Mouse (Mus musculus): Measurements from ENCODE around the gene Gm13089. TPM values are rescaled to one million over a fixed set of nuclear protein-coding genes. Genes with fewer than 3 reads are reported as not detected.
"Not testable (repeated sequence)": the region's sequence is repeated elsewhere in the genome, so short reads cannot be mapped to it uniquely, and the experiment has no call there.

Gene Gm13089
- not detected in 2 replicates for polyA plus RNA-seq (2016; fragmentation: Nextera tagmentation; extraction: Ambion mirVana)

- peaks cover 60% of the 10 kb centered on the region for H3K9me3 ChIP-seq
- 79% methylated on average over 2 of the region's 2 CpGs for WGBS
Observed at GRCm38 (mm10) chr4:143702611-143703010, at the start of gene Gm13089. TSS of gene Gm13089 (minus strand) at chr4:143702711.

DNA sequence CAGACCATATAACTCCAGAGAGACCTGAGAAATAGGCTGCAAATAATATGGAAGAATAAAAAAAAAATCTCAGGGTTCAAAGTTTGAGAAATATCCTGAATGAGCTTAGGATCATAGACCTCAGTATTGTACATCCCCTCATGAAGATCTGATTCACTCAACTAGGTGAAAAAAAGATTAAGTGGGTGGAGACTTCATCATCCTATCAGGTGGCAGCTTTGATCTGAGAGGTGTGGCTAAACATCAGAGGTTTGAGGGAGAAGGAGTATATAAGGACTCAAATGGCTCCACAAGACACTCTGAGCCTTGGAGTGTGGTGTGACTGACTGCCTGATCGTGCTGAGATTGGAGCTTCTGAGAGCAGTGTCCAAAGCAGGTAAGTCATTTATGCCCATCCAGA is 16.6 kb upstream of the Gm13089 start, which contains the start of gene Gm13078:
Gene Gm13078, plus strand, starts transcription at position 301 of the 400 bp plus-strand sequence.
- 93% methylated on average over 1 of the region's 1 CpGs for WGBS
- Histone ChIP-seq H3K27me3 (ENCODE audit: insufficient read depth, poor library complexity, severe bottlenecking) (no peaks in the 10 kb centered on the region), H3K9me3 (peaks cover 56% of the 10 kb centered on the region), H3K36me3 (no peaks in the 10 kb centered on the region), H3K4me1 (replicated peaks) (no peaks in the 10 kb centered on the region), H3K27ac (no peak within 1 kb of the TSS), H3K4me3 (no peak within 1 kb of the TSS)
- DNase-seq (ENCODE audit: low spot score), result no peak

More at GRCm38 (mm10) chr4:143702611-143703010, at the start of gene Gm13089:
- no peak for DNase-seq (ENCODE audit: low spot score)
- H3K36me3 ChIP-seq, result no peaks in the 10 kb centered on the region
- no peak within 1 kb of the TSS for H3K27ac ChIP-seq
- no peak within 1 kb of the TSS for H3K4me3 ChIP-seq
- H3K27me3 ChIP-seq (ENCODE audit: insufficient read depth, poor library complexity, severe bottlenecking), result no peaks in the 10 kb centered on the region
- no peaks in the 10 kb centered on the region for H3K4me1 ChIP-seq (replicated peaks)

GRCm38 (mm10) chr4:143657146-143657545 is 45.4 kb downstream of the Gm13089 start, which contains the start of gene Gm13088:
TSS of gene Gm13088 (minus strand) at chr4:143657246.
- peaks cover 34% of the 10 kb centered on the region for H3K9me3 ChIP-seq
- H3K36me3 ChIP-seq; H3K27me3 ChIP-seq (ENCODE audit: insufficient read depth, poor library complexity, severe bottlenecking); H3K4me1 ChIP-seq (replicated peaks); H3K4me3 ChIP-seq; H3K27ac ChIP-seq; DNase-seq (ENCODE audit: low spot score): not testable (repeated sequence)

Other genes with a start within 250 kb of the Gm13089 start
- gene Gm13043, start 191.4 kb downstream of the Gm13089 start, polyA plus RNA-seq (2016; fragmentation: Nextera tagmentation; extraction: Ambion mirVana), result not detected in 2 replicates
- gene Gm13040, start 166.8 kb downstream of the Gm13089 start, polyA plus RNA-seq (2016; fragmentation: Nextera tagmentation; extraction: Ambion mirVana), result not detected in 2 replicates
- gene BC080695, start 151.0 kb downstream of the Gm13089 start, polyA plus RNA-seq (2016; fragmentation: Nextera tagmentation; extraction: Ambion mirVana), result not detected in 2 replicates
- gene Gm13057, start 151.0 kb downstream of the Gm13089 start, polyA plus RNA-seq (2016; fragmentation: Nextera tagmentation; extraction: Ambion mirVana), result not detected in 2 replicates
- not detected in 2 replicates for gene Gm13083, start 87.7 kb downstream of the Gm13089 start, polyA plus RNA-seq (2016; fragmentation: Nextera tagmentation; extraction: Ambion mirVana)
- not detected in 2 replicates for gene Gm13088, start 45.5 kb downstream of the Gm13089 start, polyA plus RNA-seq (2016; fragmentation: Nextera tagmentation; extraction: Ambion mirVana)
- gene Gm13078, start 16.7 kb upstream of the Gm13089 start, polyA plus RNA-seq (2016; fragmentation: Nextera tagmentation; extraction: Ambion mirVana), result not detected in 2 replicates
- not detected in 2 replicates for gene Gm13023, start 86.6 kb upstream of the Gm13089 start, polyA plus RNA-seq (2016; fragmentation: Nextera tagmentation; extraction: Ambion mirVana)
- not detected in 2 replicates for gene Gm13084, start 113.4 kb upstream of the Gm13089 start, polyA plus RNA-seq (2016; fragmentation: Nextera tagmentation; extraction: Ambion mirVana)
- gene Gm13103, start 143.8 kb upstream of the Gm13089 start, polyA plus RNA-seq (2016; fragmentation: Nextera tagmentation; extraction: Ambion mirVana), result not detected in 2 replicates
- not detected in 2 replicates for gene Pramef6, start 197.7 kb upstream of the Gm13089 start, polyA plus RNA-seq (2016; fragmentation: Nextera tagmentation; extraction: Ambion mirVana)
- not detected in 2 replicates for gene Pramef25, start 248.3 kb upstream of the Gm13089 start, polyA plus RNA-seq (2016; fragmentation: Nextera tagmentation; extraction: Ambion mirVana)